Mouse (Mus musculus) forebrain, postnatal 0 days (tissue): ENCODE measurements around the gene Ptms. TPM values are rescaled to one million over a fixed set of nuclear protein-coding genes. Genes with fewer than 3 reads are reported as not detected.

Experiments
- ATAC-seq: fragments of 200-750 bp; cut with Nextera tagmentation; 2 replicates; pipeline ENCODE4 v1.8.0; 2017; ENCODE audit warnings: mild to moderate bottlenecking, moderate library complexity
- DNase-seq: peaks from one replicate; pipeline ENCODE4 v3.0.0-alpha.2; 2015
- H3K27ac ChIP-seq: fragments of 300-500 bp; sonication (generic); 2 replicates; pipeline ENCODE4 v1.5.1; 2014; ENCODE audit warnings: low read depth, mild to moderate bottlenecking, antibody characterized with exemption, low read length, moderate library complexity, mixed read lengths
- H3K27me3 ChIP-seq: fragments of 300-500 bp; sonication (generic); 2 replicates; pipeline ENCODE4 v1.6.1; 2014; ENCODE audit warnings: mild to moderate bottlenecking, low read length, mixed read lengths; ENCODE audit not compliant: insufficient read depth
- H3K36me3 ChIP-seq: fragments of 300-500 bp; sonication (generic); 2 replicates; pipeline ENCODE4 v1.6.1; 2014; ENCODE audit warnings: mild to moderate bottlenecking, moderate library complexity; ENCODE audit not compliant: insufficient read depth
- H3K4me1 ChIP-seq: fragments of 300-500 bp; sonication (generic); 2 replicates; pipeline ENCODE4 v1.6.1; 2014; ENCODE audit warnings: antibody characterized with exemption; ENCODE audit not compliant: insufficient read depth
- H3K4me2 ChIP-seq: fragments of 300-500 bp; sonication (generic); 2 replicates; pipeline ENCODE4 v1.6.1; 2014; ENCODE audit warnings: low read depth, mild to moderate bottlenecking, moderate library complexity
- H3K4me3 ChIP-seq: fragments of 300-500 bp; sonication (generic); 2 replicates; pipeline ENCODE4 v1.5.1; 2014; ENCODE audit warnings: low read depth, low read length, mixed read lengths
- H3K9ac ChIP-seq: fragments of 300-500 bp; sonication (generic); 2 replicates; pipeline ENCODE4 v1.6.1; 2014; ENCODE audit warnings: mild to moderate bottlenecking
- H3K9me3 ChIP-seq: fragments of 300-500 bp; sonication (generic); 2 replicates; pipeline ENCODE4 v1.6.1; 2016; ENCODE audit warnings: low read length
- CTCF ChIP-seq: sonication (generic); IDR thresholded peaks from 2 replicates; pipeline ENCODE4 v1.5.1; 2016; ENCODE audit warnings: antibody characterized with exemption, control low read depth, low read depth
- WGBS: fragments of 180-500 bp; shearing (Covaris S2); extraction: QIAGEN DNeasy Blood & Tissue Kit; methylation state at CpG from one replicate; pipeline ENCODE4 v1.1.7; 2014; 5-methylcytosine and 5-hydroxymethylcytosine counted together
- polyA plus RNA-seq: library from polyadenylated mRNA; unstranded; fragments of >200 nt; fragmentation: Nextera tagmentation; extraction: Ambion mirVana; gene quantifications from 2 replicates; pipeline ENCODE4 v1.2.1, GENCODE M21; 2015
- total RNA-seq: library from RNA; depleted of rRNA; stranded (reverse); fragments of >200 nt; gene quantifications from 2 replicates; pipeline ENCODE4 v1.2.3, GENCODE M21; 2014; rRNA removed

The Ptms gene
- total RNA-seq (722 and 784 TPM in 2 replicates), polyA plus RNA-seq (1,090 and 1,099 TPM in 2 replicates)

DNA sequence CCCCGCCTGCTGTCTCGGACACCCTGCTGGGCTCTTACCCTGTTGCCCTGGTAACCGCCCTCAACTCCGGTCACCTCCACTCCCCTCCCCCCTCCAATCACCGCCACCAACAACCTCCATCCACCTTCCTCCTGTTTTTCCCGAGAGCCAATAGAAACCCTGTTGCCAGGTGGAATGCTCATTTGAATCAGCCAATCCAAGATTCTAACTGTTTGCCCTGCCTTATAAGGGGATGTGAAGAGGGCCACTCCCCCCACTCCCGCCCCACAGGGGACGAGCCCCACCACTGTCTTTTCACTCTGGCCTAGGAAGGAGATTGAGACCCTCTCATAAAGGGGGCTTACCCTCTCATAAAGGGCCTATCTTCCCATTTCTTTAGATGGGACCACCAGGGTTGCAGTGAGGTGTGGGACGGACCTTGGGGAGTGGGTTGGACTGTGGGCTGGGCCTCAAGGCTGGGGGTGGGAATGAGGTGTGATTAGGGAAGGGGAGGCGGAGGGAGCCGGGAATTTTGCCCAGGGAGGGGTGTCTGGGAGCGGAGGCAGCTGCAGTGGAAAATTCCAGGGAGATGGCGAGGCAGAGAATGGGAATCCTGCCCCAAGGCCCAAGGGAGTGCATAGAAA, at the start of gene Ptms:
TSS of gene Ptms (minus strand) at position 409 of the 623 bp plus-strand sequence.
- Histone ChIP-seq H3K27me3 (no peaks in the 10 kb centered on the region), H3K36me3 (peaks cover under 1% of the 10 kb centered on the region; the same call in 1 of the 2 replicates), H3K9me3 (no peaks in the 10 kb centered on the region), H3K27ac (peak within 1 kb of the TSS; percentile 100), H3K9ac (peak within 1 kb of the TSS; percentile 100), H3K4me3 (peak within 1 kb of the TSS; percentile 100), H3K4me2 (peak within 1 kb of the TSS; percentile 96), H3K4me1 (peaks cover 15% of the 10 kb centered on the region; the same call in 1 of the 2 replicates)
- 2% methylated on average over 13 of the region's 13 CpGs for WGBS
- TF ChIP-seq CTCF = no peak
- peak; percentile 95 for DNase-seq
- peak; percentile 85 for ATAC-seq

DNA sequence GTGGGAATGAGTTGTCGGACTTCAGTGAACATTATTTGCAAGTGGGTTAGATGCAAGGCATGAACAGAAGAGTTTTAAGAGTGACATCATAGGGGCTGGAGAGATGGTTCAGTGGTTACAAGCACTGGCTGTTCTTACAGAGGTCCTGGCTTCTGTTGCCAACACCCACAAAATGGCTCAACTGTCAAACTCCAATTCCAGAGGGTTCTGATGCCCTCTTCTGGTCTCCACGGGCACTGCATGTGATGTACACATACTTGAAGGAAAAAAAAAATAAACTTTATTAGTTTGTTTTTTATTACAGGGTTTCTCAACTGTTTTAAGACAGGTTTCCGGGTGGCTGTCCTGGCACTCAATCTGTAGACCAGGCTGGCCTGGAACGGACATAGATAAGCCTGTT, 47.9 kb upstream of the Ptms start:
- H3K4me3 ChIP-seq = no peak overlapping the region
- H3K27me3 ChIP-seq = no peaks in the 10 kb centered on the region
- no peak overlapping the region for H3K27ac ChIP-seq
- no peak for ATAC-seq
- WGBS = 77% methylated on average over 4 of the region's 4 CpGs
- no peak overlapping the region for H3K9ac ChIP-seq
- DNase-seq = peak; percentile 53
- peaks cover 14% of the 10 kb centered on the region for H3K4me1 ChIP-seq
- H3K36me3 ChIP-seq = no peaks in the 10 kb centered on the region; the same call in 1 of the 2 replicates
- peak; percentile 64 for TF ChIP-seq CTCF
- H3K9me3 ChIP-seq = no peaks in the 10 kb centered on the region
- no peak overlapping the region for H3K4me2 ChIP-seq

DNA sequence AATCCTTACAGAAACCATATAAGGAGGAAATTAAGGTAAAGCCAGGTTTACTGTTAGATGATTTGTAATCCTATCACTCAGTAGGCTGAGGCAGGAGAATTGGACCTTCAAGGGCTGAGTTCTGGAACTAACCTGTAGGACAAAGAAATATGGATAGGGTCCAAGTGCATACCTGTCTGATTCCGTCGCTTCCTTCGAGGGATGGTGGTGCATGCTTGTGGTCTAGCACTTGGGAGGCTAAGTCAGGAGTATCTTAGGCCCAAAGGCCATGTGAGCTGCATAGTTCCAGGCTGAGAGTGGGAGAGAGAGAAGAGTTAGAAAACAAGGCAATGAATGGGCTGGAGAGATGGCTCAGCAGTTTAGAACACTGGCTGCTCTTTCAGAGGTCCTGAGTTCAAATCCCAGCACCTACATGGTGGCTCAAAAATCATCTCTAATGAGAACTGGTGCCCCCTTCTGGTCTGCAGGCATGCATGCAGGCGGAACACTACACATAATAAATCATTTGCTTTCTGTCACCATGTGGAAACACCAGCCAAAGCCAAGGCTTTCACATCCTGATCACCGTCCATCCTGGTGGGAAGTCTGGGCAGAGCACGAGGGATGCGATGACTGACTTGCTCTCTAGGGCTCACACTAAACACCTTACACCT, 46.7 kb upstream of the Ptms start:
- no peaks in the 10 kb centered on the region for H3K9me3 ChIP-seq
- peak overlapping the region; percentile 93 for H3K4me2 ChIP-seq
- H3K9ac ChIP-seq = no peak overlapping the region
- no peak overlapping the region for H3K27ac ChIP-seq
- no peaks in the 10 kb centered on the region for H3K27me3 ChIP-seq
- TF ChIP-seq CTCF = peak; percentile 47
- no peak for DNase-seq
- over 99% methylated on average over 7 of the region's 7 CpGs for WGBS
- H3K36me3 ChIP-seq = peaks cover 10% of the 10 kb centered on the region; the same call in 1 of the 2 replicates
- no peak for ATAC-seq
- peak overlapping the region; percentile 60; the same call in 1 of the 2 replicates for H3K4me3 ChIP-seq
- peaks cover 14% of the 10 kb centered on the region for H3K4me1 ChIP-seq

DNA sequence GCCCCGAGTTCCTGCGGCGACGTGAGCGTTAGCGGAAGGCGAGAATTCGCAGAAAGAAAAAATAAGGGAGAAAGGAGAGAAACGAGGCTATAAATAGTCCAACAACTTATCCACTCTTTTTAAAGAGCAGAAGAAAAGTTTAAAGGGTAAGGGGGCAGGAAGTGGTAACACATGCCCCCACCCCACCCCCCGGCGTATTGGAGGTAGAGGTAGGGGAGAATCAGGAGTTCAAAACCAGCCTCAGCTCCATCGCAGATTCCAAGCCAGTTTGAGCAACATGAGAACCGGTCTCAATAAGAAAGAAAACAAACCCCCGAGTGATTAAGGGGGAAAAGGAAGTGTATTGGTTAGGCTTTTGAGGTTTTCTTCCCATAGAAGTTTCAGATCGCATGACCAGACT, 45.8 kb upstream of the Ptms start:
- Histone ChIP-seq H3K36me3 (peaks cover 19% of the 10 kb centered on the region), H3K27me3 (no peaks in the 10 kb centered on the region), H3K4me1 (peaks cover 14% of the 10 kb centered on the region), H3K4me2 (peak overlapping the region; percentile 93), H3K4me3 (peak overlapping the region; percentile 60), H3K9me3 (no peaks in the 10 kb centered on the region), H3K27ac (peak overlapping the region; percentile 90), H3K9ac (peak overlapping the region; percentile 69)
- ATAC-seq = no peak
- 14% methylated on average over 15 of the region's 15 CpGs for WGBS
- TF ChIP-seq CTCF = no peak
- no peak for DNase-seq

DNA sequence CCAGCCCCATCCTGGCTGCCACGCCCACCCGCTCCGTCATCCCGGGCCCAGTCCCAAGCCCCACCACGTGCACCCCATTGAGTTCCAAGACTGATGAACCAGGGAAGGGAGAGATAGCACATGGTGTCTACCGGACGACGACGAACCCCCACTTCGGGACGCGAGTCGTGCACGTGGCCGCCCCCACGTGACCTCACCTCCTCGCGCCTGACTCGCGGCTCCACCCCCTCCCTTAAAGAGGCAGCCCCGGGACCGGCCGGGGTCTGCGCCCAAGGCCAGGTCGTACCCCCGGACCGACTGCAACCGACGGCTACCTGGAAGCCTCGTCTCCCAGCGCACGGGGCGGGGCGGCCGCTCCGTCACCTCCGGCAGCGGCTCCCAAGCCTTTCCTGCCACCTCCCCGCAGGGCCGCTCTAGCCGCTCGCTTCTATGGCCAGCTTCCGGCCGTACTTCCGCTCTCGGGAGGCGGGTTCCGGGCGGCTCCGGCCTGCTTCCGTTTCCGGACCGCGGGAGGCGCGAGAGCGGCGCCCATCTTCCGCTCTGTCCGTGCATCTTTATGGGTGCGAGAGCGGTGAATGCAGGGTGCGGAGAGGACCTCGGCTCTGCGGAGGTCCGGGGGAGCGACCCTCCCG, 45.3 kb upstream of the Ptms start, which contains the start of gene Cops7a:
TSS of gene Cops7a (minus strand) at position 451 of the 632 bp plus-strand sequence.
- Histone ChIP-seq H3K4me1 (peaks cover 14% of the 10 kb centered on the region), H3K27me3 (no peaks in the 10 kb centered on the region), H3K4me3 (peak within 1 kb of the TSS; percentile 60), H3K27ac (peak within 1 kb of the TSS; percentile 90), H3K9ac (peak within 1 kb of the TSS; percentile 69), H3K4me2 (peak within 1 kb of the TSS; percentile 93), H3K9me3 (no peaks in the 10 kb centered on the region), H3K36me3 (peaks cover 24% of the 10 kb centered on the region)
- DNase-seq (peak; percentile 96), ATAC-seq (peak; percentile 97)
- WGBS = under 1% methylated on average over 68 of the region's 68 CpGs
- peak; percentile 32; the same call in 1 of the 2 replicates for TF ChIP-seq CTCF

DNA sequence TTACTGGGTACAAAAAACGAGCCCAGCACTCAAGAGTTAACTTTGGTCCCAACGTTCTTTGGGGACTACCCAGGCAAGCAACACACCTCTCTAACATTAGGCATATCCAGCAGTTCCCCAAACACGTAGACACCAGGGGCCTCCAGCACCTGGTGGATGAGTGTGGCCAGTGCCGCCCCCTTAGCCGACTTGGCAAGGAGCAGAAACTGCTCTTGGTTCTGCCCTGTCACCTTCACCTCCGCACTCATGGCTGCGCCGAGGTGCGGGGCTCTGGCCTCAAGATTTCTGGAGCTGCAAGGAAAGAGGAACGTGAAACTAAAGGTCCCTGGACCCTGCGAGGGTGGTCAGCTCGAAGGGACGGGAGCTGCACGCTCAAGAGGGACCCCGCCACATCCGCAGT, 44.7 kb upstream of the Ptms start:
- ATAC-seq (0 out of 2 replicates have a peak, but pooled peaks have one; percentile 0), DNase-seq (no peak)
- Histone ChIP-seq H3K36me3 (peaks cover 28% of the 10 kb centered on the region), H3K4me1 (peaks cover 14% of the 10 kb centered on the region), H3K9me3 (no peaks in the 10 kb centered on the region), H3K27me3 (no peaks in the 10 kb centered on the region), H3K9ac (peak overlapping the region; percentile 69), H3K27ac (peak overlapping the region; percentile 90; the same call in 1 of the 2 replicates), H3K4me2 (peak overlapping the region; percentile 93), H3K4me3 (peak overlapping the region; percentile 60)
- WGBS = 43% methylated on average over 16 of the region's 16 CpGs
- no peak for TF ChIP-seq CTCF
